ENCODE assay signal across 9 mouse cellular contexts in genomic region chr9:48447783-48448209, GRCm38 (mm10). TPM values are rescaled to one million over a fixed set of nuclear protein-coding genes. Genes with fewer than 3 reads are reported as not detected.
DNase-seq lines count a peak whose midpoint lies in the region; TF ChIP-seq lines count a peak whose summit lies in the region.
"Had no signal": no experiment of that assay in that cellular context is flagged by ENCODE, and none has a peak within 500 bp of the region (broad histone marks: within the 10 kb centered on the region; RNA-seq: fewer than 3 reads in every experiment).

No protein-coding gene starts in this region.

- no peaks in the 10 kb centered on the region for H3K4me1 ChIP-seq in kidney, adult 2 months (ENCODE audit: control insufficient read depth, insufficient read depth, low read length)
- H3K4me1 ChIP-seq in E14TG2a.4 (replicated peaks; ENCODE audit: low read depth, low read length): no peaks in the 10 kb centered on the region
- H3K4me1 ChIP-seq in bone marrow, adult 2 months (ENCODE audit: control insufficient read depth, insufficient read depth, low read length): peaks cover 3% of the 10 kb centered on the region

- no peak overlapping the region for H3K4me3 ChIP-seq in kidney, adult 2 months (ENCODE audit: insufficient read depth, low read depth, low read length)
- no peak overlapping the region for H3K4me3 ChIP-seq in E14TG2a.4 (replicated peaks; ENCODE audit: low read length)
- H3K4me3 ChIP-seq in bone marrow, adult 2 months (replicated peaks; ENCODE audit: control insufficient read depth, low read depth, low read length): no peak overlapping the region
- H3K4me3 ChIP-seq: liver, embryonic 15.5 days had no signal

- no peaks in the 10 kb centered on the region for H3K9me3 ChIP-seq in E14TG2a.4 (ENCODE audit: low read length)
- H3K9me3 ChIP-seq: liver, embryonic 15.5 days had no signal

- no peaks in the 10 kb centered on the region for H3K36me3 ChIP-seq in kidney, adult 2 months (ENCODE audit: control insufficient read depth, insufficient read depth, low read length)
- H3K36me3 ChIP-seq in E14TG2a.4 (ENCODE audit: insufficient read depth, low read length): no peaks in the 10 kb centered on the region
- H3K36me3 ChIP-seq: liver, embryonic 15.5 days had no signal

- peak; percentile 48 for TF ChIP-seq CTCF in kidney, adult 2 months (conservative IDR thresholded peaks at IDR 0.05; ENCODE audit: insufficient read depth, insufficient read length, low read depth, low read length)
- peak; percentile 66 for TF ChIP-seq CTCF in E14TG2a.4 (conservative IDR thresholded peaks at IDR 0.05; ENCODE audit: low read length)
- peak; percentile 42; the same call in 1 of the 2 replicates for TF ChIP-seq CTCF in bone marrow, adult 2 months (IDR thresholded peaks at IDR 0.05; ENCODE audit: control insufficient read depth, insufficient read depth, low read length)

- no peak for TF ChIP-seq POLR2A in kidney, adult 2 months (IDR thresholded peaks at IDR 0.05; ENCODE audit: low read depth, low read length)
- no peak for TF ChIP-seq POLR2A in bone marrow, adult 2 months (IDR thresholded peaks at IDR 0.05; ENCODE audit: borderline replicate concordance, control insufficient read depth, low read depth, low read length)

- DNase-seq in kidney, adult 2 months: peak; percentile 25
- no peak for DNase-seq in kidney, adult 18-20 months
- DNase-seq in induced T-regulatory cell, adult 2 months (ENCODE audit: low read depth): peak; percentile 80
- DNase-seq in retina, adult 2 months (ENCODE audit: low read depth, low spot score): peak; percentile 6
- no peak for DNase-seq in layer of hippocampus, adult 9-11 months
- no peak for DNase-seq in frontal cortex, postnatal 14 days (ENCODE audit: low spot score in 2 of 2)

- H3K27ac ChIP-seq in kidney, adult 2 months (ENCODE audit: insufficient read depth, low read depth, low read length): no peak overlapping the region
- no peak overlapping the region for H3K27ac ChIP-seq in bone marrow, adult 2 months (ENCODE audit: control insufficient read depth, insufficient read depth, low read depth, low read length, poor library complexity)
- H3K27ac ChIP-seq: liver, embryonic 15.5 days had no signal

- 29% methylated on average over 5 of the region's 5 CpGs for WGBS in kidney, adult 2 months
- WGBS in bone marrow, adult 2 months: 9% methylated on average over 5 of the region's 5 CpGs

- no peaks in the 10 kb centered on the region for H3K27me3 ChIP-seq in kidney, adult 2 months (replicated peaks; ENCODE audit: control insufficient read depth, insufficient read depth, low read length)
- H3K27me3 ChIP-seq in E14TG2a.4 (ENCODE audit: insufficient read depth, low read length): no peaks in the 10 kb centered on the region
- H3K27me3 ChIP-seq: liver, embryonic 15.5 days had no signal

RNA-seq across cellular contexts. Expression of gene Rexo2, which starts 32.6 kb away (rescaled TPM):
- 73.1 and 77.4 TPM in 2 replicates for polyA plus RNA-seq in kidney, adult 2 months (2012; rRNA removed)
- 64.8 and 68.4 TPM in 2 replicates for polyA plus RNA-seq in bone marrow, adult 2 months (2011; ENCODE audit: insufficient read depth, insufficient read length, low replicate concordance, missing spikeins)

RNA-seq across cellular contexts. Expression of gene Rbm7, which starts 47.3 kb away (rescaled TPM):
- 22.7 and 23.9 TPM in 2 replicates for polyA plus RNA-seq in kidney, adult 2 months (2012; rRNA removed)
- 14.9 and 22.1 TPM in 2 replicates for polyA plus RNA-seq in bone marrow, adult 2 months (2011; ENCODE audit: insufficient read depth, insufficient read length, low replicate concordance, missing spikeins)

RNA-seq across cellular contexts. Expression of gene Gm5617, which starts 47.4 kb away (rescaled TPM):
- 159 and 174 TPM in 2 replicates for polyA plus RNA-seq in kidney, adult 2 months (2012; rRNA removed)
- 1.9 and 7.9 TPM in 2 replicates for polyA plus RNA-seq in bone marrow, adult 2 months (2011; ENCODE audit: insufficient read depth, insufficient read length, low replicate concordance, missing spikeins)

Comparison
In these comparisons a context has a peak if more than half of its experiments do, and no peak if none do; other contexts are left out.
1. DNase-seq: peak in kidney, adult 2 months (single experiment), induced T-regulatory cell, adult 2 months (single experiment) and retina, adult 2 months (single experiment); none in kidney, adult 18-20 months (single experiment), layer of hippocampus, adult 9-11 months (single experiment) and frontal cortex, postnatal 14 days (0 of 2).
2. RNA of gene Gm5617, which starts 47.4 kb away (polyA plus RNA-seq): 159 to 174 TPM in kidney, adult 2 months; 1.9 to 7.9 TPM in bone marrow, adult 2 months; every median in the first group is over 10 times any median in the second.
3. Peak in every context shown above with its lines, with median percentiles within 50 percentile points of each other: CTCF ChIP-seq.